Mouse (Mus musculus): ENCODE measurements around the gene Abcc9. TPM values are rescaled to one million over a fixed set of nuclear protein-coding genes. Genes with fewer than 3 reads are reported as not detected.

Abcc9 gene
- polyA plus RNA-seq, 1 experiment from 2014 or later, result 2.4 TPM

GRCm38 (mm10) chr6:142732567-142733290 is 30.6 kb upstream of the Abcc9 start:
- no peak overlapping the region for H3K27ac ChIP-seq
- no peaks in the 10 kb centered on the region for H3K9me3 ChIP-seq (replicated peaks)
- no peaks in the 10 kb centered on the region for H3K4me1 ChIP-seq
- H3K27me3 ChIP-seq (replicated peaks), result no peaks in the 10 kb centered on the region
- ATAC-seq, result no peak
- no peak overlapping the region for H3K9ac ChIP-seq
- no peaks in the 10 kb centered on the region for H3K36me3 ChIP-seq
- H3K4me2 ChIP-seq, result no peak overlapping the region
- no peak overlapping the region for H3K4me3 ChIP-seq
- WGBS (ENCODE audit: insufficient replicate concordance), result 64% methylated on average over 14 of the region's 14 CpGs

- H3K4me3 ChIP-seq, result no peak overlapping the region
- no peak overlapping the region for H3K9ac ChIP-seq
- no peaks in the 10 kb centered on the region for H3K27me3 ChIP-seq (replicated peaks)
- H3K9me3 ChIP-seq (replicated peaks), result no peaks in the 10 kb centered on the region
- no peak overlapping the region for H3K27ac ChIP-seq
- H3K4me2 ChIP-seq, result no peak overlapping the region
- 68% methylated on average over 4 of the region's 4 CpGs for WGBS (ENCODE audit: insufficient replicate concordance)
- no peak for ATAC-seq
- no peaks in the 10 kb centered on the region for H3K4me1 ChIP-seq
- no peaks in the 10 kb centered on the region for H3K36me3 ChIP-seq
Observed at GRCm38 (mm10) chr6:142726032-142726431, 23.9 kb upstream of the Abcc9 start.

- WGBS (ENCODE audit: insufficient replicate concordance), result 68% methylated on average over 8 of the region's 8 CpGs
- no peak overlapping the region for H3K4me2 ChIP-seq
- no peaks in the 10 kb centered on the region for H3K4me1 ChIP-seq
- no peaks in the 10 kb centered on the region for H3K36me3 ChIP-seq
- H3K9me3 ChIP-seq (replicated peaks), result no peaks in the 10 kb centered on the region
- no peaks in the 10 kb centered on the region for H3K27me3 ChIP-seq (replicated peaks)
- ATAC-seq, result no peak
- H3K27ac ChIP-seq, result no peak overlapping the region
- H3K9ac ChIP-seq, result no peak overlapping the region
- H3K4me3 ChIP-seq, result no peak overlapping the region
Observed at GRCm38 (mm10) chr6:142721731-142722130, 19.6 kb upstream of the Abcc9 start.

- Histone ChIP-seq H3K4me3 (no peak overlapping the region), H3K9me3 (replicated peaks) (no peaks in the 10 kb centered on the region), H3K4me2 (no peak overlapping the region), H3K27ac (no peak overlapping the region), H3K9ac (no peak overlapping the region), H3K36me3 (no peaks in the 10 kb centered on the region), H3K27me3 (replicated peaks) (no peaks in the 10 kb centered on the region), H3K4me1 (no peaks in the 10 kb centered on the region)
- no peak for ATAC-seq
- 55% methylated on average over 6 of the region's 6 CpGs for WGBS (ENCODE audit: insufficient replicate concordance)
Observed at GRCm38 (mm10) chr6:142720641-142721040, 18.5 kb upstream of the Abcc9 start.

- Histone ChIP-seq H3K9ac (no peak overlapping the region; the same call in 1 of the 2 replicates), H3K9me3 (replicated peaks) (no peaks in the 10 kb centered on the region), H3K36me3 (no peaks in the 10 kb centered on the region), H3K27me3 (replicated peaks) (no peaks in the 10 kb centered on the region), H3K4me2 (no peak overlapping the region), H3K27ac (peak overlapping the region; percentile 36; the same call in 1 of the 2 replicates), H3K4me3 (no peak overlapping the region), H3K4me1 (no peaks in the 10 kb centered on the region)
- ATAC-seq, result no peak
- WGBS (ENCODE audit: insufficient replicate concordance), result 71% methylated on average over 7 of the region's 7 CpGs
Observed at GRCm38 (mm10) chr6:142718167-142718566, 16.1 kb upstream of the Abcc9 start.

- Histone ChIP-seq H3K4me1 (no peaks in the 10 kb centered on the region), H3K27me3 (replicated peaks) (no peaks in the 10 kb centered on the region), H3K4me2 (no peak overlapping the region), H3K9ac (no peak overlapping the region), H3K36me3 (no peaks in the 10 kb centered on the region), H3K9me3 (replicated peaks) (no peaks in the 10 kb centered on the region), H3K27ac (no peak overlapping the region), H3K4me3 (no peak overlapping the region)
- 57% methylated on average over 4 of the region's 4 CpGs for WGBS (ENCODE audit: insufficient replicate concordance)
- ATAC-seq, result no peak
Observed at GRCm38 (mm10) chr6:142717186-142717585, 15.1 kb upstream of the Abcc9 start.

GRCm38 (mm10) chr6:142715026-142715425 is 12.9 kb upstream of the Abcc9 start:
- Histone ChIP-seq H3K36me3 (no peaks in the 10 kb centered on the region), H3K9ac (no peak overlapping the region), H3K4me2 (no peak overlapping the region), H3K4me1 (no peaks in the 10 kb centered on the region), H3K9me3 (replicated peaks) (no peaks in the 10 kb centered on the region), H3K4me3 (no peak overlapping the region), H3K27ac (no peak overlapping the region), H3K27me3 (replicated peaks) (no peaks in the 10 kb centered on the region)
- 57% methylated on average over 8 of the region's 8 CpGs for WGBS (ENCODE audit: insufficient replicate concordance)
- no peak for ATAC-seq

GRCm38 (mm10) chr6:142711106-142711505 is 9.0 kb upstream of the Abcc9 start:
- H3K4me3 ChIP-seq, result no peak overlapping the region
- no peak overlapping the region for H3K9ac ChIP-seq
- H3K9me3 ChIP-seq (replicated peaks), result no peaks in the 10 kb centered on the region
- no peaks in the 10 kb centered on the region for H3K4me1 ChIP-seq
- H3K27me3 ChIP-seq (replicated peaks), result no peaks in the 10 kb centered on the region
- no peak overlapping the region for H3K4me2 ChIP-seq
- no peak for ATAC-seq
- 55% methylated on average over 4 of the region's 4 CpGs for WGBS (ENCODE audit: insufficient replicate concordance)
- no peaks in the 10 kb centered on the region for H3K36me3 ChIP-seq
- no peak overlapping the region for H3K27ac ChIP-seq

GRCm38 (mm10) chr6:142710690-142711089 is 8.6 kb upstream of the Abcc9 start:
- Histone ChIP-seq H3K4me3 (no peak overlapping the region), H3K36me3 (no peaks in the 10 kb centered on the region), H3K4me2 (no peak overlapping the region), H3K4me1 (no peaks in the 10 kb centered on the region), H3K27me3 (replicated peaks) (no peaks in the 10 kb centered on the region), H3K9me3 (replicated peaks) (no peaks in the 10 kb centered on the region), H3K27ac (no peak overlapping the region), H3K9ac (no peak overlapping the region)
- no peak for ATAC-seq
- 68% methylated on average over 6 of the region's 6 CpGs for WGBS (ENCODE audit: insufficient replicate concordance)

GRCm38 (mm10) chr6:142708369-142708768 is 6.3 kb upstream of the Abcc9 start:
- Histone ChIP-seq H3K9me3 (replicated peaks) (no peaks in the 10 kb centered on the region), H3K27me3 (replicated peaks) (no peaks in the 10 kb centered on the region), H3K9ac (no peak overlapping the region), H3K36me3 (no peaks in the 10 kb centered on the region), H3K4me2 (no peak overlapping the region), H3K4me3 (no peak overlapping the region), H3K4me1 (no peaks in the 10 kb centered on the region), H3K27ac (no peak overlapping the region)
- ATAC-seq, result no peak
- 58% methylated on average over 6 of the region's 6 CpGs for WGBS (ENCODE audit: insufficient replicate concordance)

GRCm38 (mm10) chr6:142706688-142707087 is 4.6 kb upstream of the Abcc9 start:
- Histone ChIP-seq H3K9ac (no peak overlapping the region), H3K9me3 (replicated peaks) (no peaks in the 10 kb centered on the region), H3K4me2 (no peak overlapping the region), H3K4me3 (no peak overlapping the region), H3K27me3 (replicated peaks) (peaks cover 10% of the 10 kb centered on the region), H3K4me1 (no peaks in the 10 kb centered on the region; the same call in 1 of the 2 replicates), H3K36me3 (no peaks in the 10 kb centered on the region), H3K27ac (no peak overlapping the region)
- no peak for ATAC-seq
- 62% methylated on average over 3 of the region's 3 CpGs for WGBS (ENCODE audit: insufficient replicate concordance)

GRCm38 (mm10) chr6:142703441-142703930 is 1.4 kb upstream of the Abcc9 start:
- no peak overlapping the region for H3K4me3 ChIP-seq
- no peaks in the 10 kb centered on the region for H3K9me3 ChIP-seq (replicated peaks)
- peaks cover 10% of the 10 kb centered on the region for H3K27me3 ChIP-seq (replicated peaks)
- ATAC-seq, result no peak
- no peaks in the 10 kb centered on the region; the same call in 1 of the 2 replicates for H3K4me1 ChIP-seq
- 42% methylated on average over 11 of the region's 11 CpGs for WGBS (ENCODE audit: insufficient replicate concordance)
- no peak overlapping the region for H3K27ac ChIP-seq
- H3K36me3 ChIP-seq, result no peaks in the 10 kb centered on the region
- no peak overlapping the region for H3K9ac ChIP-seq
- H3K4me2 ChIP-seq, result no peak overlapping the region

- ATAC-seq, result no peak
Observed at GRCm38 (mm10) chr6:142701161-142701560, 954 bp downstream of the Abcc9 start.

More at GRCm38 (mm10) chr6:142701161-142701560, 954 bp downstream of the Abcc9 start:
- Histone ChIP-seq H3K4me3 (no peak overlapping the region), H3K9ac (no peak overlapping the region), H3K36me3 (no peaks in the 10 kb centered on the region), H3K4me2 (no peak overlapping the region), H3K27ac (no peak overlapping the region), H3K4me1 (no peaks in the 10 kb centered on the region; the same call in 1 of the 2 replicates), H3K9me3 (replicated peaks) (no peaks in the 10 kb centered on the region), H3K27me3 (replicated peaks) (peaks cover 10% of the 10 kb centered on the region)
- WGBS (ENCODE audit: insufficient replicate concordance), result 56% methylated on average over 13 of the region's 13 CpGs

Data from liver, embryonic 12.5 days (tissue).